Mouse (Mus musculus): ENCODE results near the gene Myof. TPM values are rescaled to one million over a fixed set of nuclear protein-coding genes. Genes with fewer than 3 reads are reported as not detected.

Gene Myof
- total and polyA plus RNA-seq, 3 experiments = 3.6 to 65.2 (median 26.3) TPM

DNA sequence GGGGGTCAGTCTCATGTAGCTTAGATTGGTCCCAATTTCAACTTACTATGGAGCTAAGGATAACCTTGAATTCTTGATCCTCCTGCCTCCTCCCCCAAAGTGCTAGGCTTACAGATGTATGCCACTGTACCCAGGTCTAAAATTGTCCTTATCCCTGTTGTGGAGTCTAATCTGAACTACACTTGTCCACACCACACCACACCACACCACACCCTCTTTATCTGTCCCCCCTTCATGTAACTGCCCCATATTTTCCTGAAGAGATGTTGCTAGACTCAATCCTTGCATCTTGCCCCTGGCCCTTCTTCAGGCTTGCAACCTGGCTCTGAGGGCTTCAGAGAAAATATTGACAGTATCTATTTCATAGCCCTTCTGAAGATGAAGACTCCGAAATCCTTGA lies 169.9 kb downstream of the Myof start:
- DNase-seq = no peak

DNA sequence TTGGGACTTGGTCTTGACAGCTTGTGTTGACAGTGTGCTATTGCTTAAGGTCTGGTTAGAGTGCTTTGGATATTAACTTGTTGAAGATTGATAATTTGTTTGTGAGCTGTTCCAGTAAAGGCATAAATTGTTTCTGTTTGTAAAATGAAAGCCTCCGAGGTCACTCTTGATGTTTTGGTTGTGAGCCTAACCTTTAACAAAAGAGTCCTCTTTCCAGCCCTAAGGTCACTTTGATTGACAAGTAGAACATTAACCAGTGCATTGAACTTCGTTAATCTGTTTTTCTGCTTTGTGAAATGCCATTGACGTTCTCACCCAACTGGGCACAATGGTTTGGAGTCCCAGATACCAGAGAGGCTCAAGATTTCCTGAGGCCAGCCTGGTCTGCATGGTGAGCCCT lies 175.8 kb downstream of the Myof start:
- DNase-seq = no peak

- DNase-seq = no peak
Observed at GRCm38 (mm10) chr19:37866994-37867393, 176.4 kb downstream of the Myof start.

- DNase-seq = no peak
Observed at GRCm38 (mm10) chr19:37861171-37861570, 182.2 kb downstream of the Myof start.

DNA sequence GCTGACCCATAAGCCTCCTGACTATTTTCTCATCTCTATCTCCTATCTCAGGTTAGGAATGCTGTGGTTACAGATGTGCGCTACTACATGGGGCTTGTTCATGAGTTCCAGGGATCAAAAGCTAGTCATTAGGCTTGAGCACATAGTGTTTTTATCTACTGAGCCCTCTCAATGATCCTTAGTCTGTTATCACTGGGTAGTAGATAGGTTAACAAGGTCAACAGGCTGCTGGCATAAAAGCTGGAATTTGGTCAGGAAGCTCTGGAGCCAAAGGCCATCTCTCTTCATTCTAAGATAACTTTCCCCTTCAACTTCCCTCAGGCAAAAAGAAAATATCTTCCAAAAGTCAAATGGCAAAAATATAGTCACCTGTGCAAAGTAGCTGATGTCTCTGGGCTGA lies 183.1 kb downstream of the Myof start:
- no peak for DNase-seq

GRCm38 (mm10) chr19:37858406-37859081 lies 184.8 kb downstream of the Myof start:
- no peak for DNase-seq

DNA sequence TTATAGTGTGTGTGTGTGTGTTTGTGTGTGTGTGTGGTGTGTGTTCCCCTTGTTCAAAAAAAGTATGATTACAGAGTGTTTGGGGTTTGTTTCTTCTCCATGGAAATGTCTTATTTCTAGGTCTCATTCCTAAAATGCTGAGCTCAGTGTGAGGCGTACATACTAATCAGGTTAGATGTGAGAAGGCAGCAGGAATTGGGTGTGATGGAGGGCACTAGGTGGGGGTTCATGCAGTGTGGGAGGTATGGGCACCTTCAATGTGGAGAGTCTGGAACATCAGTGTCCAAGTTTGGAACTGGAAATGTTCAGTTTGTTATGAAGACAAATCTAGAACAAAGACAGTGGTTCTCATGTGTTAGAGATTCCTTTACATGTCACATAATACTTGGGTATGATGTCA lies 191.3 kb downstream of the Myof start:
- no peak for DNase-seq

DNA sequence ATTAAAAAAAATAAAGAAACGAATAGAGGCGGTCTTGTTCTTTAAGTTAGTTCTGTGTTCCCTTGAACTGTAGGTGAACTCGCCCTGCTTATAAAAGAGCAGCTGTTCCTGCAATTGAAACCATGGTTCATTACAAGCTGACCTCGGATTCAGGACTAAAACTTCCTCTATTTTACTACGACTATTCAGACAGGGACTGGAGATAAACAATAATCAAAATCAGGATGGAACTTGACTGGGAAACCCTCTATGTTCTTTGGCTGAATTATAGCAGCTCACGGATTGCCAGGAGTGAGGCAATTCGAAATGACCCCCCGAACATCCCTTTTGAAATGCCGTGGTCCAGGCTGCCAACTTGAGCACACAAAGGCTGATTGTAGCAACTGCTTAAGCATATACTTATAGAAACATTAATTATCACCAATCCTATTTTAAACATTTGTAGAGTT lies 191.8 kb downstream of the Myof start:
- no peak for DNase-seq

Other genes starting within 250 kb of the Myof start
- gene Cep55, start 11.4 kb upstream of the Myof start, total RNA-seq (2021) = 1 to 10 TPM in 1 of 2 experiments, under 1 TPM in 1; 0.38 to 1.6 TPM
- gene Cep55, start 11.4 kb upstream of the Myof start, polyA plus RNA-seq (2012; rRNA removed) = 0.12 and 0.44 TPM in 2 replicates
- 10 to 100 TPM; 13.3 to 14.2 TPM for gene Ffar4, start 53.5 kb upstream of the Myof start, total RNA-seq (2021)
- gene Ffar4, start 53.5 kb upstream of the Myof start, polyA plus RNA-seq (2012; rRNA removed) = 13.0 and 22.4 TPM in 2 replicates
- 10 to 100 TPM; 37.6 to 52.1 TPM for gene Rbp4, start 81.7 kb upstream of the Myof start, total RNA-seq (2021)
- gene Rbp4, start 81.7 kb upstream of the Myof start, polyA plus RNA-seq (2012; rRNA removed) = 57.5 and 75.4 TPM in 2 replicates
- not detected for gene Pde6c, start 89.2 kb upstream of the Myof start, total RNA-seq (2021)
- not detected in 2 replicates for gene Pde6c, start 89.2 kb upstream of the Myof start, polyA plus RNA-seq (2012; rRNA removed)
- 10 to 100 TPM; 11.2 to 16.3 TPM for gene Fra10ac1, start 180.6 kb upstream of the Myof start, total RNA-seq (2021)
- gene Fra10ac1, start 180.6 kb upstream of the Myof start, polyA plus RNA-seq (2012; rRNA removed) = 2.6 and 4.5 TPM in 2 replicates
- 1 to 10 TPM in 1 of 2 experiments, under 1 TPM in 1; 0.43 to 1.8 TPM for gene Lgi1, start 221.0 kb upstream of the Myof start, total RNA-seq (2021)
- gene Lgi1, start 221.0 kb upstream of the Myof start, polyA plus RNA-seq (2012; rRNA removed) = 0.09 TPM in 2 replicates